Mouse (Mus musculus) stomach, embryonic 16.5 days (tissue): ENCODE measurements around the gene Zdhhc23. TPM values are rescaled to one million over a fixed set of nuclear protein-coding genes. Genes with fewer than 3 reads are reported as not detected.
A peak's percentile ranks its signal among the peaks of the same experiment; 100 is the strongest.

ENCODE experiments used
- ATAC-seq: fragments of 200-750 bp; cut with Nextera tagmentation; 2 replicates; pipeline ENCODE4 v1.8.0; 2017; ENCODE audit warnings: moderate number of reproducible peaks, moderate TSS enrichment; ENCODE audit not compliant: insufficient read depth, low FRiP score
- H3K27ac ChIP-seq: fragments of 300-500 bp; sonication (generic); 2 replicates; pipeline ENCODE4 v1.5.1; 2014; ENCODE audit warnings: low read length
- H3K27me3 ChIP-seq: fragments of 300-500 bp; sonication (generic); 2 replicates; pipeline ENCODE4 v1.6.1; 2014; ENCODE audit warnings: low read length, control low read depth, mixed read lengths; ENCODE audit not compliant: control insufficient read depth, insufficient read depth
- H3K36me3 ChIP-seq: fragments of 300-500 bp; sonication (generic); 2 replicates; pipeline ENCODE4 v1.6.1; 2014; ENCODE audit warnings: low read length; ENCODE audit not compliant: control insufficient read depth, insufficient read depth
- H3K4me1 ChIP-seq: fragments of 300-500 bp; sonication (generic); 2 replicates; pipeline ENCODE4 v1.6.1; 2014; ENCODE audit warnings: low read length, control low read depth, mixed read lengths; ENCODE audit not compliant: control insufficient read depth, insufficient read depth
- H3K4me2 ChIP-seq: fragments of 300-500 bp; sonication (generic); 2 replicates; pipeline ENCODE4 v1.6.1; 2014; ENCODE audit warnings: low read depth, low read length, mixed read lengths
- H3K4me3 ChIP-seq: fragments of 300-500 bp; sonication (generic); replicated peaks from 2 replicates; pipeline ENCODE4 v1.5.1; 2014; ENCODE audit warnings: mild to moderate bottlenecking, low read length
- H3K9ac ChIP-seq: fragments of 300-500 bp; sonication (generic); 2 replicates; pipeline ENCODE4 v1.6.1; 2014; ENCODE audit warnings: low read length
- H3K9me3 ChIP-seq: fragments of 300-500 bp; sonication (generic); replicated peaks from 2 replicates; pipeline ENCODE4 v1.6.1; 2016; ENCODE audit warnings: low read length, control low read depth; ENCODE audit not compliant: control insufficient read depth
- WGBS: fragments of 180-500 bp; shearing (Covaris S2); extraction: QIAGEN DNeasy Blood & Tissue Kit; methylation state at CpG from one replicate; pipeline ENCODE4 v1.1.7; 2014; 5-methylcytosine and 5-hydroxymethylcytosine counted together
- polyA plus RNA-seq: library from polyadenylated mRNA; unstranded; fragments of >200 nt; fragmentation: Nextera tagmentation; extraction: Ambion mirVana; gene quantifications from 2 replicates; pipeline ENCODE4 v1.2.1, GENCODE M21; 2015

Zdhhc23 gene
- polyA plus RNA-seq, 1 experiment from 2014 or later = 3.0 TPM

- no peak overlapping the region for H3K4me3 ChIP-seq
- H3K9ac ChIP-seq = no peak overlapping the region
- 45% methylated on average over 6 of the region's 6 CpGs for WGBS
- ATAC-seq = no peak; the same call in 1 of the 2 replicates
- H3K9me3 ChIP-seq = no peaks in the 10 kb centered on the region
- 0 out of 2 replicates have a peak, but pooled peaks cover 4% of the 10 kb centered on the region for H3K4me1 ChIP-seq
- no peaks in the 10 kb centered on the region for H3K27me3 ChIP-seq
- no peak overlapping the region for H3K27ac ChIP-seq
- no peaks in the 10 kb centered on the region for H3K36me3 ChIP-seq
- H3K4me2 ChIP-seq = no peak overlapping the region
Measured at GRCm38 (mm10) chr16:43954913-43955312, 24.7 kb downstream of the Zdhhc23 start.

DNA sequence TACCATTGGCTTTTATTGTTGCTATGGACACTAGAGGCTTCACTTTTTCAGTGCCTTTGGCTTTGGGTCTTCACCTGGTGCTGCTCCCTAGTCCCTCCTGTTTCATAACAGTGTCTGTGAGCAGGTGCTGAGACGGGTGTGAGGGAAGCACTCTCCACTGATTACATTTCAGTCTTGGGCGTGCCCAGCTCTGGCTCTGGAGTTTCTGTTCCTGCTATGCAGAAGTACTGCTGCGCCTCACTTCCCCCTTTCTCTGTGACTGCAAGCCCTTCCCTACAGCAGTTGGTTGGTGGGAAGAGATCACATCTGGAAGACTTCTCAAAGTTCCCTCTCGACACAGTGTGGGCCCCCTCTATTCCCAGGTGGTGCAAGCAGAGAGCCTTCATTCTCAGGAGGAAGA lies 28.0 kb downstream of the Zdhhc23 start:
- WGBS = 52% methylated on average over 4 of the region's 4 CpGs
- H3K27ac ChIP-seq = no peak overlapping the region
- H3K36me3 ChIP-seq = no peaks in the 10 kb centered on the region
- no peak overlapping the region for H3K4me2 ChIP-seq
- peak; percentile 68; the same call in 1 of the 2 replicates for ATAC-seq
- H3K4me3 ChIP-seq = no peak overlapping the region
- no peaks in the 10 kb centered on the region for H3K9me3 ChIP-seq
- no peaks in the 10 kb centered on the region for H3K27me3 ChIP-seq
- H3K4me1 ChIP-seq = 0 out of 2 replicates have a peak, but pooled peaks cover 4% of the 10 kb centered on the region
- no peak overlapping the region for H3K9ac ChIP-seq

- no peak for ATAC-seq
- Histone ChIP-seq H3K9ac (no peak overlapping the region), H3K27ac (no peak overlapping the region), H3K4me2 (no peak overlapping the region), H3K4me3 (no peak overlapping the region), H3K36me3 (no peaks in the 10 kb centered on the region), H3K27me3 (no peaks in the 10 kb centered on the region), H3K4me1 (0 out of 2 replicates have a peak, but pooled peaks cover 3% of the 10 kb centered on the region), H3K9me3 (no peaks in the 10 kb centered on the region)
- WGBS = 45% methylated on average over 3 of the region's 3 CpGs
Measured at GRCm38 (mm10) chr16:43945869-43946268, 33.7 kb downstream of the Zdhhc23 start.

DNA sequence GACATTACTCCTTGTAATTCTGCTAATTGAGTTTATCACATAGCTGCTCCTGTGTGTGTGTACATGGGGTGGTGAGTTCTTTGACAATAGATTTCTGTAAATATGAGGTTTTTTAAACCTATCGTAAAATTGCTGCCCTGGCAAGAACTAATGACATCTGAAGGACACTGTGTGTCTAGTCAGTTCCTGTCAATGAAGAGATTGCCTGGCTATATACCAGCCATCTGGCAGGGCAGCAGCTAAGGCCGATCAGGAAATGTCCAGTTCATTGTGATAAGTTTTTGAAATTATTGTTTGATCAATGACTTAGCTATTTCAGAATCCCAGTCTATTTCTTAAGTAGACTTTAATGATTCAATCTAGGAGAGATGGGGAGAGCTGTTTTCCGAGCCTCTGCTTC lies 34.2 kb downstream of the Zdhhc23 start:
- no peak overlapping the region for H3K9ac ChIP-seq
- H3K27ac ChIP-seq = no peak overlapping the region
- ATAC-seq = no peak
- no peaks in the 10 kb centered on the region for H3K27me3 ChIP-seq
- 55% methylated on average over 3 of the region's 3 CpGs for WGBS
- H3K4me3 ChIP-seq = no peak overlapping the region
- no peak overlapping the region for H3K4me2 ChIP-seq
- H3K36me3 ChIP-seq = no peaks in the 10 kb centered on the region
- no peaks in the 10 kb centered on the region for H3K9me3 ChIP-seq
- 0 out of 2 replicates have a peak, but pooled peaks cover 3% of the 10 kb centered on the region for H3K4me1 ChIP-seq

DNA sequence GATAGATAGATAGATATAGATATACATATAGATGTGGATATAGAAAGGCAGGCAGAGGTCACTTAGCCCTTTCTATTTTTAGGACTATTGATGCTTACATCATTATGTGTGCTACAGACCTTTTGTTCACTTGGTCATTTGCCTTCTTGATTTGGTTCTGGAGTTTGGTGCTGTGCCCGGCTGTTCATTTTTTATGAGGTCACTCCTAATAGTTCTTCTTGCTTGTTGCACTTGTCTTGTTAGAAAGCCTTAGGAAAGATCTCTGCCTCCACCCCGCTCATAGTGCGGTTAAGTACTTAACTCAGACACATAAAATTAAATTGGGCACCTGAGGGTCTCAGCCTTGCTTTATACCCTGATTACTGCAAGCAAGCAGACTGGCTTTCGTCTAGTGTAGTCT lies 38.7 kb downstream of the Zdhhc23 start:
- no peak for ATAC-seq
- Histone ChIP-seq H3K4me3 (no peak overlapping the region), H3K4me2 (no peak overlapping the region), H3K9me3 (no peaks in the 10 kb centered on the region), H3K9ac (no peak overlapping the region), H3K36me3 (no peaks in the 10 kb centered on the region), H3K27ac (no peak overlapping the region), H3K4me1 (0 out of 2 replicates have a peak, but pooled peaks cover 2% of the 10 kb centered on the region), H3K27me3 (no peaks in the 10 kb centered on the region)
- 85% methylated on average over 4 of the region's 4 CpGs for WGBS

- no peaks in the 10 kb centered on the region for H3K9me3 ChIP-seq
- H3K4me3 ChIP-seq = no peak overlapping the region
- no peaks in the 10 kb centered on the region for H3K36me3 ChIP-seq
- WGBS = 47% methylated on average over 3 of the region's 3 CpGs
- ATAC-seq = no peak
- no peaks in the 10 kb centered on the region for H3K27me3 ChIP-seq
- no peaks in the 10 kb centered on the region for H3K4me1 ChIP-seq
- no peak overlapping the region for H3K4me2 ChIP-seq
- no peak overlapping the region for H3K9ac ChIP-seq
- H3K27ac ChIP-seq = no peak overlapping the region
Measured at GRCm38 (mm10) chr16:43935892-43936291, 43.7 kb downstream of the Zdhhc23 start.

DNA sequence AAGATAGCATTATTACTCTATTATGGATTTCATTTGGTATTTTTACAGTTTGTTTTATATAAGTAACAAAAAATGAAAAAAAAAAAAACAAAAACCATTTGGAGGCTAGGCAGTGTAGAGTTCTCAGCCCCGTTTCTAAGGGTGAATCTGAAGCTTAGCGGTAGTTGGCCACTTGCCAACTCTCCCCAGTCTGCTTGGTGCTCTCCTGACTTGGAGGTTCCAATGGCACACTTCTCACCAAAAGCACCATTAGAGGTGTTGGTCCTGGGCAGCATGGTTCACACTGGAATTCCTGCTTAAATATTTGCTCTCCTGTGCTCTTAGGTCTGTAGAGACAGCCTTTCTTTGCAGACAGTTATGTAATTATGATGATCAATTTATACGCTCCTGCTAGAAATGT lies 44.2 kb downstream of the Zdhhc23 start:
- Histone ChIP-seq H3K4me1 (no peaks in the 10 kb centered on the region), H3K27ac (no peak overlapping the region)
- no peak for ATAC-seq

GRCm38 (mm10) chr16:43934856-43935255 lies 44.7 kb downstream of the Zdhhc23 start:
- Histone ChIP-seq H3K4me2 (no peak overlapping the region), H3K9me3 (no peaks in the 10 kb centered on the region), H3K27ac (no peak overlapping the region), H3K36me3 (no peaks in the 10 kb centered on the region), H3K4me3 (no peak overlapping the region), H3K9ac (no peak overlapping the region), H3K4me1 (no peaks in the 10 kb centered on the region), H3K27me3 (no peaks in the 10 kb centered on the region)
- no peak for ATAC-seq
- WGBS = 86% methylated on average over 8 of the region's 8 CpGs

More for the DNA sequence above, 44.2 kb downstream of the Zdhhc23 start:
- H3K4me3 ChIP-seq = no peak overlapping the region
- no peak overlapping the region for H3K4me2 ChIP-seq
- no peak overlapping the region for H3K9ac ChIP-seq
- H3K27me3 ChIP-seq = no peaks in the 10 kb centered on the region
- no peaks in the 10 kb centered on the region for H3K9me3 ChIP-seq
- H3K36me3 ChIP-seq = no peaks in the 10 kb centered on the region
- 55% methylated on average over 3 of the region's 3 CpGs for WGBS

- no peak for ATAC-seq
- H3K4me3 ChIP-seq = no peak overlapping the region
- no peak overlapping the region for H3K27ac ChIP-seq
- H3K9me3 ChIP-seq = no peaks in the 10 kb centered on the region
- no peaks in the 10 kb centered on the region for H3K27me3 ChIP-seq
- H3K4me1 ChIP-seq = no peaks in the 10 kb centered on the region
- H3K9ac ChIP-seq = no peak overlapping the region
- no peaks in the 10 kb centered on the region for H3K36me3 ChIP-seq
- H3K4me2 ChIP-seq = no peak overlapping the region
- 83% methylated on average over 6 of the region's 6 CpGs for WGBS
Measured at GRCm38 (mm10) chr16:43933041-43933440, 46.5 kb downstream of the Zdhhc23 start.

DNA sequence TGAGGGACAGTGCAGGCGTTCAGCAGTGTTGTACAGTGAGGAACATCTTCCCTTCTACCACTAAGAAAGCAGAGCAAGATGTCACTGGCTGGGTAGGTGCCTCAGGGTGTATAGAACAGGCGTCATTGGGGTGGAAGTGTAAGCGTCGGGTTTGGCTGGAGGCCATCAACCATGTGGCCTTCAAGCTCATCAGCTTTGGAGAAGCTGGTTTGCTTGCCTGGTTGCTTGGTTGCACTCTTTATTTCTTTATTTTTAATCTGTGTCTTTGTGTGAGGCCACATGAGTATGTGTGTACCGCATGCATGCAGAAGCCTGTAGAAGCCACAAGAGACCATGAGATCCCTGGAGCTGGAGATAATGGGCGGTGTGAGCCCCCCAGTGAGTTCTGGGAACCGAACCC lies 47.3 kb downstream of the Zdhhc23 start:
- no peak overlapping the region for H3K27ac ChIP-seq
- H3K36me3 ChIP-seq = no peaks in the 10 kb centered on the region
- H3K27me3 ChIP-seq = no peaks in the 10 kb centered on the region
- no peak overlapping the region for H3K4me2 ChIP-seq
- WGBS = 79% methylated on average over 7 of the region's 7 CpGs
- H3K9me3 ChIP-seq = no peaks in the 10 kb centered on the region
- no peak for ATAC-seq
- H3K4me1 ChIP-seq = no peaks in the 10 kb centered on the region
- no peak overlapping the region for H3K9ac ChIP-seq
- no peak overlapping the region for H3K4me3 ChIP-seq
